Mouse (Mus musculus) cortical plate, adult 2 months (tissue): ENCODE data around the gene Dhx34. TPM values are rescaled to one million over a fixed set of nuclear protein-coding genes. Genes with fewer than 3 reads are reported as not detected.

Experiments used
- H3K27ac ChIP-seq: fragments of 200-500 bp; 2 replicates; pipeline ENCODE4 v1.5.1; 2012; ENCODE audit warnings: low read length, control low read depth, inconsistent platforms; ENCODE audit not compliant: insufficient read depth
- H3K4me1 ChIP-seq: fragments of 200-500 bp; 2 replicates; pipeline ENCODE4 v1.6.1; 2011; ENCODE audit warnings: low read length; ENCODE audit not compliant: control insufficient read depth, insufficient read depth
- H3K4me3 ChIP-seq: fragments of 200-500 bp; 2 replicates; pipeline ENCODE4 v1.5.1; 2011; ENCODE audit warnings: mild to moderate bottlenecking, low read length, control low read depth; ENCODE audit not compliant: insufficient read depth
- CTCF ChIP-seq: fragments of 200-500 bp; IDR thresholded peaks from 2 replicates; pipeline ENCODE4 v1.5.1; 2011; ENCODE audit warnings: mild to moderate bottlenecking, control low read depth, low read length; ENCODE audit not compliant: insufficient read depth; ENCODE audit errors: extremely low read depth
- POLR2A ChIP-seq: fragments of 200-500 bp; IDR thresholded peaks from 2 replicates; pipeline ENCODE4 v1.6.1; 2011; ENCODE audit warnings: mild to moderate bottlenecking, low read length, control low read depth; ENCODE audit not compliant: insufficient read depth; ENCODE audit errors: extremely low read depth
- polyA plus RNA-seq: library from polyadenylated mRNA; depleted of rRNA; stranded (reverse); fragments of >200 nt; gene quantifications from 2 replicates; pipeline ENCODE4 v1.2.3, GENCODE M21; 2012

The Dhx34 gene
- polyA plus RNA-seq, 1 experiment = 11.5 TPM

DNA sequence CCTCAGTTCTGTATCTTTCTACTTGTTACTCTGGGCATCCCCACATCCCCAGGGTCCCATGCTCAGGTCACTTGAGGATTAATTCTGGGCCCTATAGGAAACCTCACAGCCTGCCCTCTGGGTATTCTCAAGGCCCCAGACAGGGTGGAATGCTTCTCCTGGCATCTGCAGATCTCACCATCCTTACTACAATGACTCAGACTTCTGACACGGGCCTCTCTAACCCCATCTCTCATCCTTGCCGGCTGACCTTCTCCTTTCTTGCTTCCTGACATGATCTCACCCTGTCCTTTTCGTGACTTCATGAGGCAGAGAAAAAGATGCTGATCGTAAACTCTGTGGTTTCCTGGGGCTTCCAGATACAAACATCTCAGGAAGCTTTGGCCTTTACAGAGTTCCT, 32.4 kb upstream of the Dhx34 start:
- TF ChIP-seq CTCF = no peak
- Histone ChIP-seq H3K27ac (no peak overlapping the region), H3K4me3 (no peak overlapping the region), H3K4me1 (no peaks in the 10 kb centered on the region)

DNA sequence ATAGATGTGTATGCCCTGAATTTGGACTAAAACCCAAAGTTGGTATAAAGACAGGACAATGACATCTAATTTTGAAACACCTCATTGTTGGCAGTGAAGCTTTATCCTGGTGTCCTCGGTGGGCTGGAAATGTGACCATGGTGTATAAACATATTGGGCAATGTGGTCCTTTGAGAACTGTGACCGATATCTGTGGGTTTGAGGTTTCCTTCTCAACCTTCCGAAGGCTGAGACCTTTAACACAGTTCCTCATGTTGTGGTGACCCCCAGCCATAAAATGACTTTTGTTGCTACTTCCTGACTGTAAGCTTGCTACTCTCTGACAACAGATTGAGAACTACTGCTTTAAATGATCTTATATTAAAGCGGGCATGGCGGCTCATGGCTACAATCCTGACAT, 28.9 kb upstream of the Dhx34 start:
- TF ChIP-seq CTCF (no peak), POLR2A (no peak)
- Histone ChIP-seq H3K4me1 (no peaks in the 10 kb centered on the region), H3K27ac (no peak overlapping the region), H3K4me3 (no peak overlapping the region)

- no peak overlapping the region for H3K27ac ChIP-seq
- H3K4me3 ChIP-seq = no peak overlapping the region
- TF ChIP-seq POLR2A (no peak), CTCF (no peak)
- no peaks in the 10 kb centered on the region for H3K4me1 ChIP-seq
These were observed 24.1 kb upstream of the Dhx34 start for GRCm38 (mm10) chr7:16245958-16246357.

DNA sequence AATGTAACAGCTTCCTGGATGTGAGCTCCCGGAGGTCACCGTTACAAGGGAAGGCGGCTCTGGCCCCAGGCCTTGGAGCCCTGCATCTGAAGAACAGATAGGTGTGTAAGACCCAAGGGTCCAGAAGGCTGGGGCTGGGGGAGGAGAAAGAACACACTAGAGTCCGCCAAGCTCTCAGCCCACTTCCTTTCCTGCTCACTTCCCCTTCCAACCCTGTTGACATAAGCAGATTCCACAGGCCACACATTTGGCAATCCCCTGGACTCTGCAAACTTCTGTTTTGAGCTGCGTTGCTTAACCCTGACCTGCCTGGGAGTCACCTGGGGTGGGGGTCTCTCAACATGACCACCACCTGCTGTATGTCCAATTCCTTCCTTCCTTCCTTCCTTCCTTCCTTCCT, 22.2 kb upstream of the Dhx34 start, which contains the start of gene C5ar2:
Gene C5ar2, minus strand, starts transcription at position 88 of the 400 bp plus-strand sequence.
- Histone ChIP-seq H3K4me3 (no peak within 1 kb of the TSS), H3K27ac (0 out of 2 replicates have a peak within 1 kb of the TSS, but pooled peaks have one; percentile 40)
- TF ChIP-seq CTCF (no peak), POLR2A (no peak)

GRCm38 (mm10) chr7:16242198-16242597, 20.4 kb upstream of the Dhx34 start:
- no peak for TF ChIP-seq CTCF
- no peak for TF ChIP-seq POLR2A
- Histone ChIP-seq H3K4me1 (no peaks in the 10 kb centered on the region), H3K27ac (no peak overlapping the region)

More for the DNA sequence above, 22.2 kb upstream of the Dhx34 start, which contains the start of gene C5ar2:
- H3K4me1 ChIP-seq = no peaks in the 10 kb centered on the region

DNA sequence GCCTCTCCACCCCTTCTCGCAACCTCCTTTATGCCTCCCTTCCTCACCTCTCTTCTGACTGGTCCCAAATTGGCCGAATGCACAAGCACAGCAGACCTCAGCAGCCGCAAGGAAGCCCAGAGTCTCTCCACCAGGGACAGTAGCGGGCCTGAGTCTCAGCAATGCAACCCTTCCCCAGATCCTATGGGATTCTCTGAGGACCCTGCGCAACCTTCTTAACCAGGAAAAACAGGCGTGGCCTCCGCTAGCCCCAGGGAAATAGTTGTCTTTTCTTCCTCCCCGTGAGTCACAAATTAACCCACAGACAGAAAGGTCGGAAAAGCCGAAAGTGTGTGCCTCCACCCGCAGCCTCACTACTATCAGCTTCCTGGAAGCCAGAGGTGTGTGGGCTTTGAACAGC, 19.9 kb upstream of the Dhx34 start:
- Histone ChIP-seq H3K4me3 (no peak overlapping the region), H3K4me1 (no peaks in the 10 kb centered on the region), H3K27ac (no peak overlapping the region)
- no peak for TF ChIP-seq POLR2A
- TF ChIP-seq CTCF = no peak

More at GRCm38 (mm10) chr7:16242198-16242597, 20.4 kb upstream of the Dhx34 start:
- no peak overlapping the region for H3K4me3 ChIP-seq

DNA sequence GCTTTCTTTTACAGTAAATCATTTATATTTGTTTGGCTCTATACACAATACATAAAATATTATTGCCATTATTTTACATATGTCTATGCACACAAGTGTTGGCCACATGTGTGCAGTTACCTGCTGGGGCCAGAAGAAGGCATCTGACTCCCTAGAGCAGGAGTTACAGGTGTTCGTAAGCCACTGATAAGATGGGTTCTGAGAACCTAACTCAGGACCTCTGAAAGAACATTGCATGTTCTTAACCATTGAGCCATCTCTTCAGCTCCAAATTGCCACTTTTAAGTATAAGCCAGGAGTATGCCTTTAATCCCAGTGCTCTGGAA, 19.1 kb upstream of the Dhx34 start:
- no peak overlapping the region for H3K4me3 ChIP-seq
- no peak overlapping the region for H3K27ac ChIP-seq
- TF ChIP-seq CTCF (no peak), POLR2A (no peak)
- H3K4me1 ChIP-seq = no peaks in the 10 kb centered on the region

- TF ChIP-seq CTCF (no peak), POLR2A (no peak)
These were observed 18.6 kb upstream of the Dhx34 start for GRCm38 (mm10) chr7:16240281-16240977.

DNA sequence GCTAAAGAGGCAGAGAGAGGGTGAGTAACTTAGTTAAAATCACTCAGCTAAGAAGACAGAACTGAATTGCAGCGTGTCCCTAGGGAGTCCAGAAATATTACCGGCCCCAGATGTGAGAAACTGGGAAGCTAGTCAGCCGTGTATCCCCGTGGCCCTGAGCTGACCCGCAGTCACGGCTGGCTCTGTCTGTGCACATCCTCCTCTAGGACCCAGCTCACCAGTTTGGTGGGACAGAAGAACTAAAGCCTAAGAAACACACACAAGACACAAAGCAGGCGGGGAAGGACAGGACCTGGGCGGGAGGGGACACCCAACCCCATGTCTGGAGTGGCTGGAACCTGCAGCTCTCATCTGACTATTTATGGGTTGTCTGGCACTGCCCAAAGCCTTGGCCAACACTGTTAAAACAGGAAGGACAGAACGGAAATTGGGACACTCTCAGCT, 17.7 kb upstream of the Dhx34 start:
- Histone ChIP-seq H3K4me3 (no peak overlapping the region), H3K4me1 (no peaks in the 10 kb centered on the region), H3K27ac (no peak overlapping the region)
- no peak for TF ChIP-seq POLR2A
- TF ChIP-seq CTCF = no peak

More at GRCm38 (mm10) chr7:16240281-16240977, 18.6 kb upstream of the Dhx34 start:
- Histone ChIP-seq H3K4me1 (no peaks in the 10 kb centered on the region), H3K4me3 (no peak overlapping the region), H3K27ac (no peak overlapping the region)

- H3K4me1 ChIP-seq = no peaks in the 10 kb centered on the region
- H3K4me3 ChIP-seq = no peak overlapping the region
- H3K27ac ChIP-seq = peak overlapping the region; percentile 77
- TF ChIP-seq POLR2A = no peak
- TF ChIP-seq CTCF = no peak
These were observed 8.0 kb upstream of the Dhx34 start for GRCm38 (mm10) chr7:16229869-16230268.
